Mouse (Mus musculus): ENCODE data around the gene Tmem209. TPM values are rescaled to one million over a fixed set of nuclear protein-coding genes. Genes with fewer than 3 reads are reported as not detected.
A peak's percentile ranks its signal among the peaks of the same experiment; 100 is the strongest.

Tmem209 gene
- polyA plus RNA-seq, 1 experiment, result 31.8 TPM

GRCm38 (mm10) chr6:30541009-30541799 is 31.6 kb upstream of the Tmem209 start, which contains the start of gene Cpa2:
Gene Cpa2, plus strand, starts transcription at chr6:30541582.
- Histone ChIP-seq H3K4me3 (ENCODE audit: insufficient read depth, low read length) (no peak within 1 kb of the TSS), H3K27ac (ENCODE audit: insufficient read depth, low read depth, low read length) (no peak within 1 kb of the TSS), H3K4me1 (ENCODE audit: control insufficient read depth, insufficient read depth, low read length) (no peaks in the 10 kb centered on the region)
- TF ChIP-seq CTCF (IDR thresholded peaks at IDR 0.05; ENCODE audit: low read depth, low read length) (no peak), POLR2A (IDR thresholded peaks at IDR 0.05; ENCODE audit: borderline replicate concordance, low read depth, low read length) (no peak)

- Histone ChIP-seq H3K4me3 (ENCODE audit: insufficient read depth, low read length) (no peak overlapping the region), H3K4me1 (ENCODE audit: control insufficient read depth, insufficient read depth, low read length) (no peaks in the 10 kb centered on the region), H3K27ac (ENCODE audit: insufficient read depth, low read depth, low read length) (no peak overlapping the region)
- TF ChIP-seq POLR2A (IDR thresholded peaks at IDR 0.05; ENCODE audit: borderline replicate concordance, low read depth, low read length) (no peak), CTCF (IDR thresholded peaks at IDR 0.05; ENCODE audit: low read depth, low read length) (no peak)
Observed at GRCm38 (mm10) chr6:30538800-30539199, 29.2 kb upstream of the Tmem209 start.

GRCm38 (mm10) chr6:30538240-30538639 is 28.7 kb upstream of the Tmem209 start:
- Histone ChIP-seq H3K4me1 (ENCODE audit: control insufficient read depth, insufficient read depth, low read length) (no peaks in the 10 kb centered on the region), H3K27ac (ENCODE audit: insufficient read depth, low read depth, low read length) (no peak overlapping the region), H3K4me3 (ENCODE audit: insufficient read depth, low read length) (no peak overlapping the region)
- TF ChIP-seq CTCF (IDR thresholded peaks at IDR 0.05; ENCODE audit: low read depth, low read length) (no peak), POLR2A (IDR thresholded peaks at IDR 0.05; ENCODE audit: borderline replicate concordance, low read depth, low read length) (no peak)

GRCm38 (mm10) chr6:30535340-30535739 is 25.8 kb upstream of the Tmem209 start:
- Histone ChIP-seq H3K4me1 (ENCODE audit: control insufficient read depth, insufficient read depth, low read length) (no peaks in the 10 kb centered on the region), H3K4me3 (ENCODE audit: insufficient read depth, low read length) (no peak overlapping the region), H3K27ac (ENCODE audit: insufficient read depth, low read depth, low read length) (no peak overlapping the region)
- TF ChIP-seq POLR2A (IDR thresholded peaks at IDR 0.05; ENCODE audit: borderline replicate concordance, low read depth, low read length) (no peak), CTCF (IDR thresholded peaks at IDR 0.05; ENCODE audit: low read depth, low read length) (peak; percentile 52)

- TF ChIP-seq CTCF (IDR thresholded peaks at IDR 0.05; ENCODE audit: low read depth, low read length), result no peak
- no peak for TF ChIP-seq POLR2A (IDR thresholded peaks at IDR 0.05; ENCODE audit: borderline replicate concordance, low read depth, low read length)
- no peaks in the 10 kb centered on the region for H3K4me1 ChIP-seq (ENCODE audit: control insufficient read depth, insufficient read depth, low read length)
- H3K4me3 ChIP-seq (ENCODE audit: insufficient read depth, low read length), result no peak overlapping the region
- H3K27ac ChIP-seq (ENCODE audit: insufficient read depth, low read depth, low read length), result no peak overlapping the region
Observed at GRCm38 (mm10) chr6:30528800-30529199, 19.2 kb upstream of the Tmem209 start.

GRCm38 (mm10) chr6:30526586-30527515 is 17.3 kb upstream of the Tmem209 start:
- H3K27ac ChIP-seq (ENCODE audit: insufficient read depth, low read depth, low read length), result no peak overlapping the region
- H3K4me1 ChIP-seq (ENCODE audit: control insufficient read depth, insufficient read depth, low read length), result no peaks in the 10 kb centered on the region
- no peak for TF ChIP-seq CTCF (IDR thresholded peaks at IDR 0.05; ENCODE audit: low read depth, low read length)
- TF ChIP-seq POLR2A (IDR thresholded peaks at IDR 0.05; ENCODE audit: borderline replicate concordance, low read depth, low read length), result no peak
- H3K4me3 ChIP-seq (ENCODE audit: insufficient read depth, low read length), result no peak overlapping the region

GRCm38 (mm10) chr6:30525456-30526332 is 16.1 kb upstream of the Tmem209 start:
- Histone ChIP-seq H3K4me3 (ENCODE audit: insufficient read depth, low read length) (no peak overlapping the region), H3K4me1 (ENCODE audit: control insufficient read depth, insufficient read depth, low read length) (no peaks in the 10 kb centered on the region), H3K27ac (ENCODE audit: insufficient read depth, low read depth, low read length) (no peak overlapping the region)
- TF ChIP-seq CTCF (IDR thresholded peaks at IDR 0.05; ENCODE audit: low read depth, low read length), result no peak
- no peak for TF ChIP-seq POLR2A (IDR thresholded peaks at IDR 0.05; ENCODE audit: borderline replicate concordance, low read depth, low read length)

- no peak overlapping the region for H3K27ac ChIP-seq (ENCODE audit: insufficient read depth, low read depth, low read length)
- no peaks in the 10 kb centered on the region for H3K4me1 ChIP-seq (ENCODE audit: control insufficient read depth, insufficient read depth, low read length)
- no peak for TF ChIP-seq POLR2A (IDR thresholded peaks at IDR 0.05; ENCODE audit: borderline replicate concordance, low read depth, low read length)
- TF ChIP-seq CTCF (IDR thresholded peaks at IDR 0.05; ENCODE audit: low read depth, low read length), result no peak
- H3K4me3 ChIP-seq (ENCODE audit: insufficient read depth, low read length), result no peak overlapping the region
Observed at GRCm38 (mm10) chr6:30520400-30520799, 10.8 kb upstream of the Tmem209 start.

- TF ChIP-seq CTCF (IDR thresholded peaks at IDR 0.05; ENCODE audit: low read depth, low read length) (no peak), POLR2A (IDR thresholded peaks at IDR 0.05; ENCODE audit: borderline replicate concordance, low read depth, low read length) (no peak)
Observed at GRCm38 (mm10) chr6:30514242-30514641, 4.7 kb upstream of the Tmem209 start.

More at GRCm38 (mm10) chr6:30514242-30514641, 4.7 kb upstream of the Tmem209 start:
- peaks cover 5% of the 10 kb centered on the region for H3K4me1 ChIP-seq (ENCODE audit: control insufficient read depth, insufficient read depth, low read length)
- no peak overlapping the region for H3K27ac ChIP-seq (ENCODE audit: insufficient read depth, low read depth, low read length)
- H3K4me3 ChIP-seq (ENCODE audit: insufficient read depth, low read length), result no peak overlapping the region
